Mouse (Mus musculus) myocyte (in vitro differentiated cells): ENCODE measurements at regions not wholly inside any gene's neighbourhood (a gene's known extent, or its start where the extent isn't known, plus 50 kb on each side); places are given as distances from the start of the nearest gene placed in this dataset.

Experiments used
- CEBPB ChIP-seq: IDR thresholded peaks from 2 replicates; pipeline ENCODE4 v1.6.1; 2011; ENCODE audit warnings: mild to moderate bottlenecking, moderate library complexity; ENCODE audit not compliant: poor library complexity, insufficient read depth, severe bottlenecking
- E2F4 ChIP-seq: IDR thresholded peaks from one replicate; pipeline ENCODE4 v1.6.1; 2011; ENCODE audit warnings: mild to moderate bottlenecking, control low read depth, moderate library complexity; ENCODE audit not compliant: insufficient read depth
- MAX ChIP-seq: IDR thresholded peaks from one replicate; pipeline ENCODE4 v1.6.1; 2011; ENCODE audit warnings: low read depth, mild to moderate bottlenecking, control low read depth
- MYOD1 ChIP-seq, 3 experiments: IDR thresholded peaks; one replicate each; pipeline ENCODE4 v1.6.1; 2011; ENCODE audit warnings: control low read depth in 2 of 3, low read depth in 2 of 3, mild to moderate bottlenecking in 2 of 3, moderate library complexity in 1 of 3; ENCODE audit not compliant: insufficient read length in 2 of 3, control insufficient read depth in 1 of 3
- MYOG ChIP-seq, 3 experiments: IDR thresholded peaks; one replicate each; pipeline ENCODE4 v1.6.1; 2011; ENCODE audit warnings: control low read depth in 2 of 3, low read depth in 2 of 3, mild to moderate bottlenecking in 2 of 3; ENCODE audit not compliant: insufficient read length in 2 of 3, control insufficient read depth in 1 of 3, insufficient read depth in 1 of 3
- POLR2A ChIP-seq: IDR thresholded peaks from one replicate; pipeline ENCODE4 v1.6.1; 2011; ENCODE audit warnings: low read depth, mild to moderate bottlenecking, control low read depth, moderate library complexity; ENCODE audit not compliant: insufficient read length
- POLR2AphosphoS2 ChIP-seq: IDR thresholded peaks from one replicate; pipeline ENCODE4 v1.6.1; 2011; ENCODE audit warnings: low read depth, control low read depth; ENCODE audit not compliant: insufficient read length
- REST ChIP-seq: IDR thresholded peaks from one replicate; pipeline ENCODE4 v1.6.1; 2011; ENCODE audit warnings: mild to moderate bottlenecking, control low read depth, moderate library complexity; ENCODE audit not compliant: insufficient read depth, insufficient read length
- SRF ChIP-seq: IDR thresholded peaks from one replicate; pipeline ENCODE4 v1.6.1; 2011; ENCODE audit warnings: low read depth; ENCODE audit not compliant: control insufficient read depth, insufficient read length
- TCF12 ChIP-seq: IDR thresholded peaks from one replicate; pipeline ENCODE4 v1.6.1; 2011; ENCODE audit warnings: mild to moderate bottlenecking, control low read depth; ENCODE audit not compliant: poor library complexity, insufficient read depth, severe bottlenecking
- USF1 ChIP-seq: IDR thresholded peaks from one replicate; pipeline ENCODE4 v1.6.1; 2011; ENCODE audit warnings: low read depth, mild to moderate bottlenecking, control low read depth, moderate library complexity

- TF ChIP-seq TCF12, result no peak
- TF ChIP-seq E2F4, result no peak
- no peak for TF ChIP-seq MAX
- no peak for TF ChIP-seq MYOD1 (IDR thresholded peaks at IDR 0.05; ENCODE audit: control insufficient read depth in 1 of 3, insufficient read length in 2 of 3, low read depth in 2 of 3)
- TF ChIP-seq POLR2A, result no peak
- TF ChIP-seq MYOG (IDR thresholded peaks at IDR 0.05; ENCODE audit: control insufficient read depth in 1 of 3, insufficient read depth in 1 of 3, insufficient read length in 2 of 3, low read depth in 2 of 3), result no peak
- no peak for TF ChIP-seq REST
- TF ChIP-seq USF1, result no peak
- no peak for TF ChIP-seq CEBPB
- no peak for TF ChIP-seq POLR2AphosphoS2
- no peak for TF ChIP-seq SRF
Measured at GRCm38 (mm10) chr17:84859916-84860315, 69.3 kb upstream of the Lrpprc start.
